Mouse (Mus musculus) heart, postnatal 0 days (tissue): Measurements from ENCODE around the gene Tecrl.

ENCODE experiments used
- CTCF ChIP-seq: IDR thresholded peaks from 2 replicates; pipeline ENCODE4 v1.5.1; 2016; ENCODE audit warnings: antibody characterized with exemption, control low read depth, low read depth
- EP300 ChIP-seq: IDR thresholded peaks from 2 replicates; pipeline ENCODE4 v1.6.1; 2016; ENCODE audit warnings: antibody characterized with exemption, low read depth

DNA sequence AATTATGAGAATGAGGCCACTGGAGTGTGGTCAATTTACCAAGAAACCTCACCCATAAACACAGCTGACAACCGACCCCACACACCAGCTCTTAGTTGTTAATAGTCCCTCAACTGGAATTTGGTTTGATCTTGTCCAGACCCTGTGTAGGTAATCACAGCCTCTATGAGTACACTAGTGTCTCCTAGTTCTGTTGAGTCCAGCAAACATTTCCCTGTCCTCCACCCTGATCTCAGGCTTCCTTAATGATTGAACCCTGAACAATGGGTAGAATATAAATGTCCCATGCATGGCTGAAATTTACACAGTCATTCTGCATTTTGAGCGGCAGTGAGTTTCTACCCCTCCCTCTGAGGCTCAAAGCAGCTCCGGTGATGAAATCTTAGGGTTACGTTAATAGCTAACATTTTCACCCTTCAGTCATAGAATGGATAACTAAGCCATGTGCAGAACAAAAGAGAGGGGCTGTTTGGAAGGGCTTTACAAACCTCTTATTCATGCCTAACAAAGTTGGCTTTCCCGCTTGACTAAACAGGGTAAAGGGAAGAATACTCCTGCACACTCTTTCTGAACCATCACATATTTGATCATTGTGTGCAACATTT is 116.0 kb downstream of the Tecrl start:
- TF ChIP-seq CTCF (no peak), EP300 (no peak)
